Mouse (Mus musculus) embryo, embryonic 10.5 days (tissue): ENCODE measurements around the gene Cdk14.
A peak's percentile ranks its signal among the peaks of the same experiment; 100 is the strongest.

Experiments
- DNase-seq: peaks from one replicate; pipeline ENCODE4 v3.0.0-alpha.2; 2015; ENCODE audit warnings: low spot score

Gene Cdk14

DNA sequence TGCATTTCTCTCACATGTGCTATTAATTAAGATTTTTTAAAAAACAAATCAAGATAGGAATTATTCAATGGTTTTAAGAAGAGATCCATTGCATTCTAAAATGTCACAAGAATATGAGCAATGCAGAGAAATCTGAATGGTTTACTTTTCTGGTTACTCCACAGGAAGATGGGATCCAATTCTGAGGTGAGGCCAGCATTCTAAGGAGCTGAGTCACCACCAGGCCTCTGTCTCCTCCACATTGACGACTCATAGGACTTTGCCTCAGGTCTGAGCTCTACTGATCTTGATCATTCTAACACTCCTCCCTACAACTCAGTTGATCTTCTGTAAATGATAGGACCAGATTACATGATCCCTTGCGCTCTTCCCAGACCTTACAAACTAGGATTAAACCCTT lies 239.4 kb downstream of the Cdk14 start:
- no peak for DNase-seq

DNA sequence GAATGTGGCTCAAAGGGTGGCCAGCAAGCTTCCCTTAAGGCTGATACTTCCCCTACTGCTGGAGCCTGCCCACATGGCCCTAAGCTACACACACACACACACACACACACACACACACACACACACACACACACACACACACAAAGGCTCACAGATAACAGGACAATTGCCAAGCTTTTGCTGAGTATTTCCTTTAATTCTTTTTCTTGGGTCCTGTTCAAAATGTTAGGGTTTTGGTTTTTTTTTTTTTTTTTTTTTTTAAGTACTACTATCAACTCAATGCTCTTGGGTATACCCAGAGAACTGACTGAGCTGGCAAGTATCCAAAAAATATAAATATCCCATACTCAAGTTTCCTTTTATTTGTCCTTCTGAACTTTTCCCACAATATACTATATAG lies 239.8 kb downstream of the Cdk14 start:
- no peak for DNase-seq

DNA sequence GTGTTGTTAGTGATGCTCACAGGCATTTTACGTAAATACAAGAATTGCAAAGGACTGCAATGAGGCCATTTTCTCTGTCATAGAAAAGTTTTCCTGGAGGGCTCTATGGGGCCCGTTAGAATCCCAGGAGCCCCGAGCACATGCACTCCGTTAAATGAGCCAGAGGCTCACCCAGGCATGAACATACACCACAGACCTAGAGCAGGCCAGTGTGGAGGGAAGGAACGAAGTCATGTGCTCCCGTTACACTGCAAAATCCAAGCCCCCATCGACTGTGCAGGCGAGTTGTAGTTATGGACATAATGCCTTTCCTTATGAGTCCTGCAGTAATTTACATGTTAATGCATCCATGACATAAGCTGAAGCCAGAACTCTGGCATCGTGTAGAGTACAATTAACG lies 244.1 kb downstream of the Cdk14 start:
- no peak for DNase-seq

DNA sequence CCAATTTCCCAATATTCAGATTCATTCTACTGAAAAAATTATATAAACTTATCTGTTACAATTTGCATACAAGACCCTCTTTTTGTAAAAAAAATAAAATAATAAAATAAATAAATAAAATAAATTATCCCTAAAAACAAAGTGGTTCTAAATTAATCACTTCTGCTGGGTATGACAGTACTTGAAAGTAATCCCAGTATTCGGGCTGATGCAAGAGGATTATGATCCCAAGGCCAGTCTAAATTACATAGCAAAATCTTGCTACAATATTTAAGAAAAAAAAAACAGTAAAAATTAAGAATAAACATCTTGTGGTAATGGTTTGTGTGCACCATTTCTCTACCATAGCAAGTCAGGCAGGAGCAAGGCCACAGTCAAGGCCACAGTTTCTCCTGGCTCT lies 244.5 kb downstream of the Cdk14 start:
- DNase-seq = no peak

DNA sequence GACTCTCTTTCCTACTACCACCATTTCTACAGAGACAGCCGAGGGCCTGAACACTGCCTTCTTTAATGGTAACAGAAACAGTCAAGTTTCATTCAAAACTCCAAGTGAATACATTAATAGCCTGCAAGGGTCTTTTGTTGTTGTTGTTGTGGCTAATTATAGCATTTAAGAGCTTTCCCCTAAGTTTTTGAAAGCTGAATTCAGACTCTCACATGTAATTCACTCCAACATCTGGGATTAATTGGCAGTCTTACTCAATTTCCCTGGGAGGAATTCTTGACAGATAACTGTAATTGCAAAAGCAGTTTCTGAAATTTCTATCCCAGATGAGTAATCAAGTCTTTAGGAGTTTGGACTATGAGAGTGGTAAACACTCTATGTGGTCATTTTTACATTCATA lies 245.0 kb downstream of the Cdk14 start:
- DNase-seq = peak; percentile 25

DNA sequence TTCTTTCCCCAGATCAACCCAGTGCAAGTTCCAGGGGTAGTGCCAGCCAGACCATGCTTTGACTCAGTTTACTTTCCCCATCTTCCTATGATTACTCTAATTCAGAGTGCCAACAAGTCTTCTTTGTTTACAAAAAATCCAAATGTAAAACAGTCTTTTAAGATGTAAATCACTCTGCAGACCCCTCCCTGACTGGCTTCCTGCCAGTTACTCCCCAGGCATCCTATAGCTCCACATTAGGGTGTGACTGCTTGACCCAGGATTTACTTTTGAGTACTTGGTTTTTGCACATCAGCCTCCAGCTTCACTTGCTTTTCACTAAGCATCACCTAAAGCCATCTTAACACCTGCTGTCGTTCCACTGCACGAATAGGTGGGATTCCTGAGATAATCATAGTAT lies 254.0 kb downstream of the Cdk14 start:
- DNase-seq = no peak

DNA sequence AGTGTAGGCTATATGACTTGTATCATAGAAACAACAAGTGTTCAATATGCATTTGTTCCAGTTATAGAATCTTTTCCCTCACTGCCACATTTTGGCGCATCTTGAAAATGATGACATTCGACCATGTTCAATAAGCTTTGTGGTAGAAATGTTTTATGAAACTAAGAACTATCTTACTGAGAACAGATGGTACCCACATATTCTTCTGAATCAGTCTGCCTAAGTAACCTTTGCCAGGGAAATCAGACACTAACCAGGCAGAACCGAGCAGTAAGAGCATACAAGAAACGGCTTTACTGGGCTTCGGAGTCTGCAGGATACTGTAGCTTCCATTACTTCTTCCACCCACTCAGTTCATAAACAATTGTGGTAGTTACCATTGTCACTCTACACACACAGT lies 255.8 kb downstream of the Cdk14 start:
- no peak for DNase-seq

DNA sequence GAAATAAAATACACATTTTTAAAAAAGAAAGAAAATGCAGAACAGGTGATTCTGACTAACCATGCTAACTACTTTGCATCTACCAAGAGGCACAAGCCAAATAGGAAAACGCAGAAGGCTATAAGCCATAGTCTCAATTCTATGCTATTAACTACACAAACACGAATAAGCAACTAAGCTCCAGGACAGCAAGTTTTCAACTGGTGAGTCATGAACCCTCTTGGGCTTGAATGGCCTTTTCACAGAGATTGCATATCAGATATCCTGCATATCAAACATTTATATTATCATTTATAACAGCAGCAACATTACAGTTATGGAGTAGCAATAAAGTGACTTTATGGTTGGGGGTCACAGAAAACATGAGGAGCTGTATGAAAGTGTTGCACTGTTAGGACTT lies 256.3 kb downstream of the Cdk14 start:
- DNase-seq = no peak

DNA sequence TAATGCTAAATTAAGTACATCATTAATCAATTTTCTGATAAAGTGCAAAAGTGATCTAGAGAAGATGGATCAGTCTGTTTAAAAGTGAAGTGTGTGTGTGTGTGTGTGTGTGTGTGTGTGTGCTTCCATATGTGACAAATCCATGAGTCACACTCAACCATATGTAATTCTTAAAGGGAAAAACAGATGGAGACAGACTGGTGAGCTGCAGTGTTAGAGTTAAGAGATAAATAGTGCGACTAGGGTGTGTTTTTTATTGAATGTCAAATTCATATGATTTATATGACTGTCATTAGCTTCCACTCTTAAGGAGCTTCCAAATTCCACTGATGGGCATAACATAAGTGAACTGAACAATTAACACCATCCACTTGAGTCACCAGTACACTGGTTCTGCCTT lies 260.6 kb downstream of the Cdk14 start:
- no peak for DNase-seq

DNA sequence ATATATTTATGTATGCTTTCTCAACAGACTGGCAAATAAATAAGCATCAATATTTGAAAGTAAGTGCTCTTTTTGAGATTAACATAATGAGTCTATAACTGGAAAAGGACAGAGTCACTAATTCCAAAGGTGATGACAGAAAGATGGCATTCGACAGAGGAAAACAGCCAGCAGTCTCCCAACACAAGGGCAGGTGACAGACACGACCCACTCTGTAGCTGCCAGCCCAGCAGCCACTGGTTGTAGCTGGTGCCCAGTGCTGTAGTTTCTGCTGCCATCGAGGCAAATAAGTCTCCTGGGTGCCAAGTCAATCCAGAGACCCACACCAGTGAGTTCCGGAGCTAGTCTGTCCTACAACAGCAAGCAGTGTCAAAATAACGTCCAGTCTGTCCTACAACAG lies 280.3 kb downstream of the Cdk14 start:
- DNase-seq = no peak

DNA sequence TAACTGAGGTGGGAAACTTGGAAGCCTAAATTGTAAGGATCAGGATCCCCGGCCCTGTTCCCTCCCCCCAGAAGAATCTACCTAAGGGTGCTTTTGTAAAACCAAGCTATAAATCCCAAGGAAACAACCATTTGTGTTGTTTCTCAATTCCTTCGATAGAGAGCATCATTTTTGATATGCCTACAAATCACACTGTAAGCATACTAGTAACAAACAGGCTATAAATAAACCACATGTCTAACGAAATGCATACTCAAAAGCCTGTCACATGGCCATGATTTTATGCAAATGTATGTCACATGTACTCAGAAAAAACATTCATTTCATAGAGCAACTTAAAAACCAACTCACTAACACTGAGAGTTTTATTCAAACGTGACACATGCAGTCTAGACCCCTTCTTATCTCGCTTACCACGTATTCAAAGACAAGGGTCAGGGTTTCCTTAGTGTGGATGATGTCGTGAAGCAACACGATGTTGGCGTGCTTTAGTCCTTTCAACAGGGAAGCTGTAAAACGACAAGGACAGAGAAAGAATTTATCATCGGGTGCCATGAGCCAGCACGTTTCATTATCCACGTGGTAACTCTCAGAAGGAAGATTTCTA lies 285.1 kb downstream of the Cdk14 start:
- no peak for DNase-seq

DNA sequence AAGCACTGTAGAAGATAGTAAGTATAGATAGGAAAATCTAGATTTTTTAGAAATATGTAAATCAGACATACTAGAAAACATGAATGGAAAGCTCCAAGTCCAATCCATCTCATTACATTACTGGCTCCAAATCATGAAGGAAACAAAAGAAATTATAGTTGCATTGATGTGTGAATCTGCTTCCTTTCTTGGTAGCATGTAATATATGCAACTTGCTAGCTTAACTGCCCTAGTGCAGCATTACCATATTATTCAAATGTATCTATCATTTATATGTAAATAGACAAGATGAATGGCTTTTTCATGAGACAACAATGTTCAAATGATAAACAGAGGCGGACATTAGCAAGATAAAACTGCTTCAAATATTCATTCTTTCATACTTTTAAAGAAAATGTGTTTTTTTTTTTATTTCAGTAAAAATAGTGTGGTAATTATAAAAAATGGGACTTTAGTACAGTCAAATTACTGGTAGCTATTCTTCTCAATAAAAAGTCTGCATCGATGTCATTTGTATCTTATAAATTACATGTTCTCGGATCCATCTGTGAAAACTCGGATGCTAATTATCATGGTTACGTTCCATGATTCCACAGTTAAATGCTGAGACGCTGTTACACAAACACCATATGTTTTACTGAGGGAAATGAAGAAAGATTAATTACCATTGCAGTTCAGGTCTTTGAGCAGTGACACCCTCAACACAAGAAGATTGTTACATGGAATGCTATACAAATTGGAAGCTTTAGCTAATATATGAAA lies 285.8 kb downstream of the Cdk14 start:
- no peak for DNase-seq

DNA sequence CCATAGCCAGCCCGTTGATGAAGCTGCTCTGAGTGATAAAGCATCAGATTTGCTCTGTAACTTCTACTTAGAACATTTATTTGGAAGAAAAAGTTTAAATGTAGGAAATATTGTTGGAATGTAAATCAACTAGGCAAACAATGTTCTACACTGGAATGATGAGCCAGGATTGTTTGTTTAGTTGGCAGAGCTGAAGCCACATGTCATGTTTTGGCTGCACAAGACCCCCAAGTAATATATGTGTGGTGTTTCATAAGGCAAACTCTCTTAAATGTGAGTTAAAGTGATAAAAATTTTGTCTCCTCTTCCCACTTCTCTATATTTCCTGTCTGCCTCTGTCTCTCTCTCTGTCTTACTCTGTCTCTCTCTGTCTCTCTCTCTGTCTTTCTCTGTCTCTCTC lies 291.3 kb downstream of the Cdk14 start:
- DNase-seq = no peak

DNA sequence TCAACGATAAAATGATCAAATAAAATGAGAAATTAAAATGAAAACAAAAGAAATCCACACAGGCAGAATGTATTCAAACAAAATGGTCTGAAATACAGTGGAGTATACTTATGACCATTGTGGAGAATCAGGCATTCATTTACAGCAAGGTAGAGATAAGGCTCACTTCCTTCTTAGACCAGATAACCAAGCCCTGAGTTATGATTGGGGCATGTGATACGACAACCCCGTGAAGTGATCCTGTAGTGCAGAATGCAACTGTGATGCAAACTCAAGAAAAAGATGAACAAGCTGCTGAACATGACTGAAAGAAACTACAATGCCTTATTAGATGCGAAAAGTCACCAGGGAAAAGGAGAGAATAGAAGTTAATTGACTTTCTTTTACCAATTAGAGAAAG lies 295.5 kb downstream of the Cdk14 start:
- DNase-seq = no peak

DNA sequence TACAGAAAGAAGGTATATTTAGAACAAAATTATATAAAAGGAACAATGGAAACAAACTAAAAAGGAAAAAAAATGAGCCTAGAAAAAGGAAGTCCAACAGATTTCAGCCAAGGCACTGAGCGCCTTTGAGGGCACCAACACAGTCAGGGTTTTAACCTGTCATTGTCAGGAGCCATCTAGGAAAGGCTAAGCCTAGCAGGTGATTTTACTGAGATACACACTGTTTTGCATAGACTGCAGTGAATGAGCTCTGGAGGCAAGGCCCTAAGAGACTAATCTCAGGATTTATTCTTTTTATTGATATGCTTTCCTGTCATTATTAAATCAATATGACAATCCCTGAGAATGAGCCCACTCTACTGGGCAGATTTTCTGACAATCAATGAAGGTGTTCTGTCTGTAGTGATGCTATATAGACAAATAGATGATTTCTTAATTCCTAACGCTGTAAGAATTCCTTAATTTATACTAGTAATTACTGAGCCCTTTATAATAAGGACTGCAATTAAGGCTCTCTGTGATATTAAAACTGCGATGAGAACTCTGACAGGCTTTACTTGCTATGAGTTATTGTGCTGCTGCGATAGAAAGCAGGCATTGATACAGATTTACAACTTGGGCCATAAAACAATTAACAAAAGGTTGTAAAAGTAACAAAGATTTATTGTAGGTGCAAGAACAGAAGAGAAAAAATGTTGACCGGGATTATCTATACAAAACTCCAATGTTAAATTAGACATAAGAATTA lies 303.2 kb downstream of the Cdk14 start:
- no peak for DNase-seq

DNA sequence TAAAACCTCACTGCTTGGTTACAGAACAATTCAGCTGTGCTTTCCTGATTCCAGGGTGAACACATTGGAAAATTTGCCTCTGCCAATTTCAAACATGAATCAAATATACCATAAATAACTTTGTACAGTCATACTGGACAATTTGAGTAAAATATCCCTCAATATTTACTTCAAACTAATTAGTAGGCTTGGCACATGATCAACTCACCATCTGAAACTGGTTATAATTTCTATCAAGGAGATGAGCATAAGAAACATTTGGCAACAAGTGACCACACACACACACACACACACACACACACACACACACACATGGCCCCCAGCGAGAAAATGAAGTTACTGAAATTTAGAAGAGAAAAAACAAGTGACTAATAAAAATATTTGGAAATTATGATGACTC lies 304.6 kb downstream of the Cdk14 start:
- no peak for DNase-seq

DNA sequence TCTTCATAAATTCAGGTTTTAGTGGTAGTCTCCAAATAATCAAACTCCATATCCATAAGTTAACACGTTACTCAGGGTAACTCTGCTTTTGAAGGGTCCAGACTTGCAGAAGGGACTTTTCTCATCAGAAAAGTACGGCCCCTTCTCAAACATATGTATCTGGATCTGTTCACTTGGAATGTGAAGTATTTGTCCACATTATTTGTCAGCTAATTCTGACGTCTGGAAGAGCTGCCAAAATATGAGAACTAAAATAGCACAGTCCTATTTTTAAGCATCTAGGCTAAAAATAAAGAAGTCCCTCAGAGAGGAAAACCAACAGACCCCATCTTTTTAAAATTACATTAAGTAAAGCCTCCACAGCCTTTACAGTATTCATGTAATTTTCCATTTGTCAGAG lies 310.5 kb downstream of the Cdk14 start:
- DNase-seq = no peak

DNA sequence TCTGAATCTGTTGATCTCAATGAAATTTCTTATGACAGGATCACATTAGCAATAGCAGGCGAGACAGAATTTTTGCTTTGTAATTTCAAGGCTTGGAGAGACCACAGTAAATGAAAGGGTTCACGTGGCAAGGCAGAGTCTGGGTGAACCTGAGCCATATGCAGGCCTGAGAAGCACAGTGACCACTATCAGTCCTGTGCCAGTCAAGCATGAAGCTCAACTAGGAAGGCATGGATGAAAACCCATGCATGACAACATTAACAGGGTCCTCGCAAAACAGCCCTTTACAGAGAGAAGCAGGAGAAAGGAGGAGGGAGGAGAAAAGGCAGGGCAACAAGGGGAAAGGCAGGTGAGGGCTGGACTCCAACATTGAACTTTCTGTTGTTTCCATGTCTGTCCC lies 311.1 kb downstream of the Cdk14 start:
- DNase-seq = no peak

DNA sequence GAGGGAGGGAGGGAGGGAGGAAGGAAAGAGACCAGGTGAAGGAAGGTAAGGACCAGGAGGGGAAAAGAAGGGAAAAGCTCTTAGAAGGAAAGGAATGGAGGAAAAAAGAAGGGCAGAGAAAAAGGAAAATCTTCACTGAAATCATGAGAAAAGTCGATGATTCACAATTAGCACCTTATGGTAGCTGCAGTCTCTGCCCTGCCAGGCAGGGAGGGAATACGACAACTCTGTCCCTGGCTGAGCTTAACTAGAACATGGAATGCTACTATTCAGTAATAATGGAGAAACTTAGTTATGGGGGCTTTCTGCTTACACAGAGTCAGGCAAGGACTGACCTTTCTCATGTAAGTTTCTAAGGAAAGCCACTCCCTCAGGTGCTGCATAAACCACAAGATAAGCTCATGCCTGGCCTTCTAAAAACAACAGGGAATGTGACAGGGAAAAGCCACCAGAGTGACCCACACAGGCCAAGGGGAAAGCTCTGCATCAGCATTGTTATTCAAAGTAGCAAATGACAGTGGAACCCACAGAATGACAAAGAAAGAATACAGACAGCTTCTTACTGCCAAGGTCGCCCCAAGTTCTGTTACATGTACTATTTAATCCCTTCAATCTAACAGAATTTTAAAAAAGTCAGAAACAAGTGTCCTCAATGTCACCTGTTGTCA lies 323.7 kb downstream of the Cdk14 start:
- DNase-seq = no peak

DNA sequence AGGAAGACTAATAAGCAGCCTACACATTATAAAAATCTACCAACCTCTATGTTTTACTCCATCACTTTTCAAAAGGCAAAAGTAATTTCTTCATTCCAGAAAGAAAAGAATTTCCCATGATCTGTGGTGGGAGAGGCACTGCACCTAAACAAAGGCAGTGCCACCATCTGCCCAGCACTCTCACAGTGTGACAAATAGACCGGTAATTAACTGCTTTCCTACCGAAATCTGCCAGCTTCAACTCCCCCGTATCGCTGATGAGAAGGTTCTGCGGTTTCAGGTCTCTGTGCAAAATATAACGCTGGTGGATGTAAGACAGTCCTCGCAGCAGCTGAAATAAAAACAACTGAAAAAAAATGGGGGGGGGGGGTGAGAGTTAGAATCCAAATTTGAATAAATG lies 327.4 kb downstream of the Cdk14 start:
- no peak for DNase-seq

DNA sequence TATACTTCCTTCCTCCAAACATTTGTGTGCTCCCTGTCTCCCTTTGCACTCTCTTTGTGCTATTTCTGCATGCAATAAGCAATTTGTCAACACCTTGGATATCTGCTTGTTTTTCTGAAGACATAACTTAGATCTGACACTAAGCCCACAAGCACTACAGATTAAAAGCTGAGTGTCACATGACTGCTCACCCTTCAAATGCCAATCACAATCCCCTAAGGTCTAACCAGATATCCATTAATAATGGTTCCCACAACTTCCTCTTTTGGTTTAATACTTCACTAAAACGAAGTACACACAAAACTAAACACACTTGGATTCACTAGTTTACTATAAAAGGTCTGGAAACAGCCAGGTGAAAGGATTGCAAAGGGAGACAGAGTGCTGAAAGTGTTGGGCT lies 348.6 kb downstream of the Cdk14 start:
- DNase-seq = no peak

DNA sequence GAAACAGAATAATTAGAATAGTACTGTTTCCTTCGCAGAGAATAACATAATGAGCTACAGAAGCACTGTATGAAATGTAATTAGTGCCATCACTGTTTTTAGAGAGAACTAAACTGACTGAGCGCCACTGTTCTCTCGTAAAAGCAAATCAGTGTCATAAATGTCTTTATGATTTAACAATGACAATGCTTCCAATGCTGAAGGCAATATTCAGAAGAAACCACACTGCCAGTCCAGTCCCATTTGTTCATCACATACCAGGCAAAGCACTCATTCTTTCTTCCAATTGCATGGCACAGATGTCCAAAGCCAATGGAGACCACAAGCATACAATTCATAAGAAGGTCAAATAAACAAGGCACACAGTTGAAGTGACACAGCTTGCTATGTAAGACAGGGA lies 355.4 kb downstream of the Cdk14 start:
- DNase-seq = no peak
